Mouse (Mus musculus): ENCODE data around the gene Dtnb.

DNA sequence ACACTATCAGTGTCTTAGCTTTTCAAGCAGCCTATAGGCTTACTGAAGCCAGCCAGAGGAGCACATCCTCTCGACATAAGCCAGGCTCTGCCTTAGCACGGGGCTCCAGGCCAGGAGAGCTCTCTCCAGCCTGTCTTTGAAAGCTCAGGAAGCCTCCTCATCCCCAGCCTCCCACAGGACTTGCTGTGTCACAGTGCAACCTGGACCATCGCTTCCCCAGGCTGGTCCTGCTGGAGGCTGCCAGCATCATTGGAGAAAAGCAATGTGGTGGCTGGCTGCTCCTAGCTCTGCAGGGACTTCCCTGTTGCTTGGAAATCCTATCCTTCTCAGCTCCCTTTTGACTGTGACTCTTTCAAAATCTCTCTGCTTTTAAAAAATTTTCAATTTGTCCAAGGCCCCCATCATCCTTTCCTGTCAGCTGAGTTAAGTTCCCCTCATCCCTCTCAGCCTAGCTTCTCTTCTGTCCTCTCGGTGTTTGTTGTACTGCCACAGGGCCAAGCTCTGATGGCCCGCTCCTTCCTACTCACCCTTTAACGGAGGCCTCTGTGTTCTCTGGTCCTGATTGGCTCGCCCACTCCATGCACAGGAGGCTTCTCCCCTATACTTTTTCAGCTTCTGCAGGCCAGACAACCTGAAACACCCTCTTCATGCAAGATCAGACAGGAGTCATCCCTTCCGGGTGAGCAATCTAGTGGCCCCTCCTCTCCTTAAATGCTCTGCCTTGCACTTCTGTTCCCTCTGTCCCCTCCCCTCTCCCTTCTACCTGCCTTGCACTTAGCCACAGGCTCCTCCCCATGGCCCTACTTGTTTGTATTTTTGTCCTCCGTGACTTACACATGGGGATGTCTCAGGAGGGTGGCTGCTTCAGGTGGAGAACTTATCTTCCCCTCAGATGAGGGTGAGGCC, 14.5 kb upstream of the Dtnb start:
- TF ChIP-seq CTCF (IDR thresholded peaks at IDR 0.05; ENCODE audit: low read depth) (no peak), EP300 (IDR thresholded peaks at IDR 0.05; ENCODE audit: low read depth) (no peak)

Data from liver, embryonic 14.5 days (tissue).